Mouse (Mus musculus): ENCODE results near the gene Slc37a1. TPM values are rescaled to one million over a fixed set of nuclear protein-coding genes. Genes with fewer than 3 reads are reported as not detected.

Gene Slc37a1
- total RNA-seq, 2 experiments from 2014 or later: 10.6 TPM

GRCm38 (mm10) chr17:31288999-31289726, 2.6 kb downstream of the Slc37a1 start:
- intact Hi-C loops (cut with DNase I): no loop called here
- DNase-seq: no peak

- intact Hi-C loops (cut with DNase I): no loop called here
- DNase-seq: no peak
Measured at GRCm38 (mm10) chr17:31290311-31290710, 3.7 kb downstream of the Slc37a1 start.

- intact Hi-C loops (cut with DNase I): no loop called here
- DNase-seq: no peak
Measured at GRCm38 (mm10) chr17:31290859-31291258, 4.3 kb downstream of the Slc37a1 start.

GRCm38 (mm10) chr17:31294363-31295214, 8.0 kb downstream of the Slc37a1 start:
- DNase-seq: peak in 1 of 2 experiments; percentile 60
- intact Hi-C loops (cut with DNase I): no loop called here

- peak in 1 of 2 experiments; percentile 48 for DNase-seq
- intact Hi-C loops (cut with DNase I): no loop called here
Measured at GRCm38 (mm10) chr17:31295215-31295891, 8.8 kb downstream of the Slc37a1 start.

- intact Hi-C loops (cut with DNase I): loop anchor here (2.0 kb wide), 2 partner anchors 19 to 41 kb away; partner anchors contain the start of gene Rsph1
Measured at GRCm38 (mm10) chr17:31295892-31296781, 9.5 kb downstream of the Slc37a1 start.

GRCm38 (mm10) chr17:31297521-31297939, 10.9 kb downstream of the Slc37a1 start:
- intact Hi-C loops (cut with DNase I): loop anchor here (2.0 kb wide), 2 partner anchors 21 to 43 kb away; partner anchors contain the start of gene Rsph1
- DNase-seq: peak; percentile 71 to 80

More at GRCm38 (mm10) chr17:31295892-31296781, 9.5 kb downstream of the Slc37a1 start:
- DNase-seq: peak; percentile 88 to 89

- intact Hi-C loops (cut with DNase I): no loop called here
- peak in 1 of 2 experiments; percentile 44 for DNase-seq
Measured at GRCm38 (mm10) chr17:31298419-31299209, 12.0 kb downstream of the Slc37a1 start.

GRCm38 (mm10) chr17:31299981-31300380, 13.4 kb downstream of the Slc37a1 start:
- DNase-seq: no peak
- intact Hi-C loops (cut with DNase I): no loop called here

- DNase-seq: no peak
- intact Hi-C loops (cut with DNase I): no loop called here
Measured at GRCm38 (mm10) chr17:31300736-31301135, 14.1 kb downstream of the Slc37a1 start.

GRCm38 (mm10) chr17:31303401-31303800, 16.8 kb downstream of the Slc37a1 start:
- no peak for DNase-seq
- intact Hi-C loops (cut with DNase I): no loop called here

GRCm38 (mm10) chr17:31304895-31305775, 18.5 kb downstream of the Slc37a1 start:
- intact Hi-C loops (cut with DNase I): no loop called here

GRCm38 (mm10) chr17:31305776-31306120, 19.2 kb downstream of the Slc37a1 start:
- intact Hi-C loops (cut with DNase I): loop anchor here (2.0 kb wide), 1 partner anchor 27 kb away; no protein-coding TSS in a partner anchor
- no peak for DNase-seq

More at GRCm38 (mm10) chr17:31304895-31305775, 18.5 kb downstream of the Slc37a1 start:
- DNase-seq: peak; percentile 81 to 83

- intact Hi-C loops (cut with DNase I): loop anchor here (1.0 to 2.0 kb wide), 2 partner anchors 29 to 53 kb away; no protein-coding TSS in a partner anchor
Measured at GRCm38 (mm10) chr17:31307756-31308155, 21.2 kb downstream of the Slc37a1 start.

GRCm38 (mm10) chr17:31308291-31308816, 21.8 kb downstream of the Slc37a1 start:
- intact Hi-C loops (cut with DNase I): loop anchor here (1.0 kb wide), 1 partner anchor 54 kb away; no protein-coding TSS in a partner anchor
- DNase-seq: peak; percentile 43 to 60

More at GRCm38 (mm10) chr17:31307756-31308155, 21.2 kb downstream of the Slc37a1 start:
- DNase-seq: no peak

GRCm38 (mm10) chr17:31309281-31309793, 22.7 kb downstream of the Slc37a1 start:
- intact Hi-C loops (cut with DNase I): no loop called here
- DNase-seq: peak in 1 of 2 experiments; percentile 42

- intact Hi-C loops (cut with DNase I): no loop called here
- no peak for DNase-seq
Measured at GRCm38 (mm10) chr17:31311047-31311446, 24.5 kb downstream of the Slc37a1 start.

Data from heart, postnatal 10 days (tissue).